Mouse (Mus musculus): ENCODE data around the gene Prkca.

The Prkca gene

GRCm38 (mm10) chr11:108343789-108344462, at the start of gene Prkca:
Prkca (minus strand) TSS chr11:108343928.
- DNase-seq (ENCODE audit: low read depth, low spot score), result peak; percentile 93

DNA sequence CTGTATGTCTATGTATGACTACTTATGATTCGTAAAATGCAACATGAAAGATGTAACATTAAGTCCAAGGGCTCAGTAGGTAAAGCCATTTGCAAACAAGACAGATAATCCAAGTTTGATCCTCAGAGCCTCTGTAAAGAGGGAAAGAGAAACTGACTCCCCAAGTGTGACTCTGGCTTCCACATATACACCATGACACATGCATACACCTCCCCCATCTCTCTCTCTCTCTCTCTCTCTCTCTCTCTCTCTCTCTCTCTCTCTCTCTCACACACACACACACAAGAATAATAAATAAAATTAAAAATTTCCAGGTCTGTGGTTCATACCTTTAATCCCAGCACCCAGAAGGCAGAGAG, 41.9 kb upstream of the Prkca start:
- DNase-seq (ENCODE audit: low read depth, low spot score), result no peak

- DNase-seq (ENCODE audit: low read depth, low spot score), result no peak
Measured at GRCm38 (mm10) chr11:108384920-108385665, 41.4 kb upstream of the Prkca start.

GRCm38 (mm10) chr11:108382664-108383063, 38.9 kb upstream of the Prkca start:
- no peak for DNase-seq (ENCODE audit: low read depth, low spot score)

- DNase-seq (ENCODE audit: low read depth, low spot score), result no peak
Measured at GRCm38 (mm10) chr11:108378363-108378751, 34.6 kb upstream of the Prkca start.

DNA sequence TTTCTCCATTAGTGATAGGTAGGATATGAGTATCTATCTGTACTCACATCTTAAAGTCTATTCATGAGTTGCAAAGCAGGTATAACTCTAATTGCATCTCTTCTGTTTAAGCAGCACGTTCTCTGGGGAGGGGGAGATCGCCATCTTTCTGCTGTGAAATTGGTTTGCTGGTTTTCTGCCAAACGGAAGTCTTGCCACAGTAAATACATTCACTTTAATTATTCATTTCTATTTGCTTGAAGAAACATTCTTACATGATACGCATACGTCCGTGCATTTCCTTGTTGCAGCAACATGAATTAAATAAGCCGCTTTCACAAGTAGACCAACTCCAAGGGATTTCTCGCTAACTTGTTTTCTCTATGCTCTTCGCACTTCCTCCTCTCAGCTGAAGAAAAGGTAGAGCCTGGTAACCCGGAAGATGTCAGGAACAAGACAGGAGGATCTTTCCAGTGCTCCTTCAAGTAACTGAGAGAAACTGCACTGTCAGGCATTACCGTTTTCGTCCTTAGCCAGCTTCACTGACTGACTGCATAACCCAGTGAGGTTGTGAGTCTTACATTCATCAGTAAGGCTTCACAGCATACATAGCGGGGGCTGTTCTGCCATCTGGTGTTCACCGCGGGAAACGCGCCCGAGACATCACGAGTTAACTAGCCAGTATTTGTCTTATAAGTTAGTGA, 34.1 kb upstream of the Prkca start:
- peak; percentile 75 for DNase-seq (ENCODE audit: low read depth, low spot score)

- DNase-seq (ENCODE audit: low read depth, low spot score), result no peak
Measured at GRCm38 (mm10) chr11:108376815-108377214, 33.1 kb upstream of the Prkca start.

- no peak for DNase-seq (ENCODE audit: low read depth, low spot score)
Measured at GRCm38 (mm10) chr11:108367046-108367445, 23.3 kb upstream of the Prkca start.

DNA sequence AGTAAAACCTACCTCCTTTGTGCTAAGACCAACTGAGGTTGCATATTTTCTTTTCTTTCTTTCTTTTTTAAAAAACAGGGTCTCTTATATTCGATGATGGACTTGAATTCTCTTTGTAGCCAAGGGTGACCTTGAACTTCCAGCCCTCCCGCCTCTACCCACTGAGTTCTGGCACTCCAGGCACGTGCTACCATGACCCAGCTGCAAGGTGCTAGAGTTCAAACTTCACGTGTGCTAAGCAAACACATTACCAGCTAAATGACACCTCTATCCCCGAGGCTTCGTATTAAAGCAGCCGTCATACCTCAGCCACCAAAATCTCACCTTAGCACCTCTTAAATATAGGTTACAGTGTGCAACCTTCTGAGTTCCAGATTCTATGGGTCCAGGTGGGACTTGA, 21.9 kb upstream of the Prkca start:
- no peak for DNase-seq (ENCODE audit: low read depth, low spot score)

GRCm38 (mm10) chr11:108364945-108365589, 21.3 kb upstream of the Prkca start:
- no peak for DNase-seq (ENCODE audit: low read depth, low spot score)

GRCm38 (mm10) chr11:108363991-108364390, 20.3 kb upstream of the Prkca start:
- DNase-seq (ENCODE audit: low read depth, low spot score), result no peak

DNA sequence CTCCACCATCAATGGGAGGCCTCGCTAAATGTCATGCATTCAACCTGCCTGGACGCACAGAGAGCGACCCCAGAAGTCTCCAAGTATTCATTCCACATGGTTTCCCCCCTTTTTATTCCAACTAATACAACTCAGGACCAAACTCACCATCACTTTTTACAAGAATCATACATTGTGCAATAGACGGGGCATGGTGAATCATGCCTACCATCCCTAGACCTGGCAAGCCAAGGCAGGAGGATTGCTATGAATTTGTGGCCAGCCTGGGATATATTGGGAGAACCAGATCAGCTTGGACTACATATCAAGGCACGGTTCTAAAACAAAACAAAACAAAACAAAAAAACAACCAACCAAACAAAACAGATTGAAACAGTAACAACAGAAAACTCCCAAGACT, 19.2 kb upstream of the Prkca start:
- no peak for DNase-seq (ENCODE audit: low read depth, low spot score)

DNA sequence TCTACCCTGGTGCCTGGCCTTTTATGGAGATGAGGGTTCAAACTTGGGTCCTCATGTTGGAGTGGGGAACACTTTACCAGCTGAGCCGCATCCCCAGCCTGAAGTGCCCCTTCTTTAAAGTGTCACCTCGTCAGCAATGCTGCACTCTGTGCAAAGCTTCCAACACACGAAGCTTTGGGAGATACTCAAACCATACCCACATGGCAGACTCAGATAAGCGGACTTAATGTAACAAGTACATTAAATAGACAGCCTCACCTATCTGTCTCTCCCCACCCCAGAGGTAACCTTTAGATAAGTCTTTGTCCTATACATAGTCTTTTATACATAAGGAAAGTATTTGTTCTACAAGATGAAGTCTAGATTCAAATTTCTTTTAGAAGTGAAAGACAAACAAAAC, 17.3 kb upstream of the Prkca start:
- no peak for DNase-seq (ENCODE audit: low read depth, low spot score)

DNA sequence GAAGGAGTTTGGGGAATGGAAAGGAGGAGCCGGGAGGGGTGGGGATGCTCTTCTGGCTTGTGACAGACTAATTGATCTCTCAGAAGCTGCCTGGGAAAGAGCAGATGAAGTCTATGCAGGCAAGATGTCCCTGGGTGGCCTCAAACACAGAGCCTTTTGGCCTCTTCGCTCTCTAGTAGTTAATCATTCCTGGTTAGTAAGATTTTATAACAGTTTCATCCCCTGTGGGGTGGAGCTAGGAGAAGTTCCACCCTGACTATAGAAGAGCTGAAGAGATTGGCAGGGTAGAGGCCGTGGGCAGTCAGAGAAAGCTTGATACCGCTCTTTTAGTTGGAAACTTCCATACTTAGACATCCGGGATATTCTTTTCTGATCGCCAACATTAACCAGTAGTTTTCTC, 15.2 kb upstream of the Prkca start:
- no peak for DNase-seq (ENCODE audit: low read depth, low spot score)

GRCm38 (mm10) chr11:108356020-108356419, 12.3 kb upstream of the Prkca start:
- DNase-seq (ENCODE audit: low read depth, low spot score), result no peak

- no peak for DNase-seq (ENCODE audit: low read depth, low spot score)
Measured at GRCm38 (mm10) chr11:108352842-108353388, 9.2 kb upstream of the Prkca start.

GRCm38 (mm10) chr11:108350799-108351198, 7.1 kb upstream of the Prkca start:
- no peak for DNase-seq (ENCODE audit: low read depth, low spot score)

- no peak for DNase-seq (ENCODE audit: low read depth, low spot score)
Measured at GRCm38 (mm10) chr11:108345321-108345720, 1.6 kb upstream of the Prkca start.

GRCm38 (mm10) chr11:108344759-108345158, 1.0 kb upstream of the Prkca start:
- no peak for DNase-seq (ENCODE audit: low read depth, low spot score)

DNA sequence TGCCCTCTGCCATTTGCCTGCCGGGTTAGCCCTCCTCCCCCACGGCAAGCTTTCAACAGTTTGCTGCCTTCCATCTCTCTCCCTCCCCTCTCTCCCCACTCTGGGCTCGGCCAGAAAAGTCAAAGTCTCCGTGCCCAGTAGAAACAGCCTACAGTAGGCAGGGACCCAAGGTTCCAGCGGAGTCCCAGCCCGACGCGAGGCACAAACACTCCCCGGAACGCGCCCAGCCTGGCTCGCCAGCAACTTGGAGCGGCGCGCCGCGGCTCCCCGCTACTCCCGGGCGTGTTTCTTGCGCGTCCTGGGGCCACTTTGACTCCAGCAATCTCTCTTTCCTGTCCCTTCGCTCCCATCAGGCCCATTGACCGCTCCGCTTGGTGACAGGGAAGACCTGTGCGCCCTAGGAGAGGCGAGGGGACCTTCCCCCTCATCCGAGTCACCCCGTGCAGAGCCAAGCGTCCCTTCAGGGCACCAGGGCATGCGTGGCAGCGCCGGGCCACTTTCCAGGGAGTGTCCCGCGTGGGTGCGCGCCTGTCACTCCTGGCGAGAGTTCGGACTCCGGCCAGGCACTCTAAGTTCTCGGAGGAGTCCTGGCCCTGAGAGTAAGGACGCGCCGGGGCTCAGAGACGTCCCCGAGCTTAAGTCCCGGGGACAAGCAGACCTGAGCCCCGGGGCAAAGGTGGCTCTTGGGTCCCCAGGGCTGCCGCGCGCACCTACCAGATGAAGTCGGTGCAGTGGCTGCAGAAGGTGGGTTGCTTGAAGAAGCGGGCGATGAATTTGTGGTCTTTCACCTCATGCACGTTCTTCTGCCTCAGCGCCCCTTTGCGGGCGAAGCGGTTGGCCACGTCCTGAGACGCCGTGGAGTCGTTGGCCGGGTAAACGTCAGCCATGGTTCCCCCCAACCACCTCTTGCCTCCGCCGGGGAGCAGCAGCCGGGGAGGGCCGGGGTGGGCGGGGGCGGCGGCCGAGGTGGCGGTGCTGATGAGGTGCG, 653 bp downstream of the Prkca start, which contains the start of gene Apoh:
Gene Apoh (plus strand): TSS at position 574 of the 988 bp plus-strand sequence.
- DNase-seq (ENCODE audit: low read depth, low spot score), result no peak

DNA sequence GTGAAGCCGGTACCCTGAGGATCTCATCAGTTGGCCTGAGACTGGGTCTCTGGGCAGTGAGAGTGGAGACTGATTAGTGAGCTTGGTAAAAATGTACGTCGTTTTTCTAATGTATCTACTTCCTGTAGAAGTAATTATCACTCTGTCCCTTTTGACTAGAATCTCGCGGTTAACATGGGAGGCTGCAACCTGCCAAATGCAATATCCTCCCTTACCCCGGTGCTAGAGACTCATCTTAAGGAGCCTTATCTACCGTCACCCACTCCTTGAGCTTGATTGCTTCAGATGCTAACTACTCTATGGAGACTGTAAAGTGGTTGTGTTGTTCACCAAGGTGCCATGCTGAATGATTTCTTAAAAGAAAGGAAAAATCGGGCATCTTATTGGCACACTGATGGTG, 1.9 kb downstream of the Prkca start:
- DNase-seq (ENCODE audit: low read depth, low spot score), result no peak

Measured in A20 (cell line).